Mouse (Mus musculus) right cerebral cortex, postnatal 14 days (tissue): ENCODE data around the gene Rnf126.

Source experiments
- DNase-seq: peaks from one replicate; pipeline ENCODE4 v3.0.0; 2022

The Rnf126 gene

DNA sequence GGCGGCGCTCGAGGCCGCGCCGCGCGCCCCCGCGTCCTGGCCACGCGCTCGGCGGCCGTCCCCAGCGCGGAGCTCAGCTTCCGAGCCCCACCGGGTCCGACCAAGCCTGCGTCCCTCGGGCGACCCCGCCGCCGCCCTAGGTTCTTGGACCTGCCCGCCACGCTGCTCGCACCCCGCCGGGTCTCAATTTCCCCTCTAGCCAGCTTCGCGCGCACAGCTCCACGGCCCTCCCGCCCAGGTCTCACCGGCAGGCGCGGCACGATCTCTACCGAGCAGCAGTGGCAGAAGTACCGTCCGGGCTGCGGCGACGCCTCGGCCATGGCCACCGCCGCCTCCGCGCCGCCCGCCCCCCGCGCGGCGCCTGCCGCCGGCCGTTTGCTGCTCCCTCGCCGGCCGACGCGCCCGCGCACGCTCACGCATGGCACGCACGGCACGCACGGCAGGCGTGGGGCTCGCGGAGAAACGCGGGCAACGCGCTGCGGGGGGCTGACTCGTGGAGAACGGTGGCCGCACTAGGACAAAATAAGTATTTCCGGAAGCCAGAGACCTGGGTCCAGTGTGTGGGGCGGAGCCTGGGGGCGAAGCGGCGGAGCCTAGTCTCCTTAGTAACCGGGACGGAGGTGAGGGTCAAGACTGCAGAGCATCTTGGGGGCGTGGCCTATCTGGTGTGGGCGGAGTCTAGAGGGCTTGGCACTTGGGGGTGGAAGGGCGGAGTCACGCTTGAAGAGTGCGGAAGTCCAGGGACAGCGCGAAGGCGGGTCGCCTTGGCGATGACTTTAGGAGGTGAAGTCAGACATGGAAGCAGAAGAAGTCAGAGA lies at the start of gene Rnf126:
Gene Rnf126 (minus strand): TSS at position 445 of the 818 bp plus-strand sequence.
- DNase-seq: peak; percentile 98

DNA sequence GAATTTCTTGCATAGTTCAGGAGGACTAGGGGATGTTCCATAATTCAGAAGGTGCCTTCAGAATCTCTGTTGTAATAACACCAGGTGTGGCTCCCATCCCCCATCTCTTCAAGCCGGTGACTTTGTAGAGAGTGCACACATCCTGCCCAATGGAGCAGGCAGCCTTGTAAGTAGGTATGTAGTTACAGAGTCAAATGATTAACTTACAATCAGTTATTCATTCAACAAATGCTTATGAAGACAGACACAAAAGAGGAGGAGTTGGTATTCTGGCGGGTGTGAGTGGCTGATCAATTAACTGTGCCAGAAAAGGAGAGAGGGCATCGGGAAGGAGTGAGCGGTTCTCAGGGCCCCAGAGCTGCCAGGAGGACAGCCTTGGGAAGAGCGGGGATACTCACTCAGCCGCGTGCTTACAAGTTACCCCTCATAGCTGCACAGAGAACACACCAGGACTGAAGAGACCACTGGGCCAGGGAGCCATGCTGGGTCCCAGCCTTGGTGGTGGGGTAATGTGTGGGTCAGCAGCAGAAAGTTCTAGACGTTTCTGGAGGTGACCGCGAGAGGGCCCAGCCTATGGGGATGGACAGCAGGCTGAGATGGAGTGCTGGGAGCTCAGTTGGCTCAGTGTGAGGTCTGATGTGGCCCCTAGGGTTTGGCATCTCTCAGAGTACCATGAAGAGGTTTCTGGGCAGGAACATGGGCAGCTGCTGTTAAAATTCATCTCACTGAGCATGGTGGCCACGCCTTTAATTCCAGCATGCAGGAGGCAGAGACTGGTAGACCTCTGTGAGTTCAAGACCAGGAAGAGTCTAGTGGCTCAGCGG lies 49.1 kb upstream of the Rnf126 start:
- no peak for DNase-seq

DNA sequence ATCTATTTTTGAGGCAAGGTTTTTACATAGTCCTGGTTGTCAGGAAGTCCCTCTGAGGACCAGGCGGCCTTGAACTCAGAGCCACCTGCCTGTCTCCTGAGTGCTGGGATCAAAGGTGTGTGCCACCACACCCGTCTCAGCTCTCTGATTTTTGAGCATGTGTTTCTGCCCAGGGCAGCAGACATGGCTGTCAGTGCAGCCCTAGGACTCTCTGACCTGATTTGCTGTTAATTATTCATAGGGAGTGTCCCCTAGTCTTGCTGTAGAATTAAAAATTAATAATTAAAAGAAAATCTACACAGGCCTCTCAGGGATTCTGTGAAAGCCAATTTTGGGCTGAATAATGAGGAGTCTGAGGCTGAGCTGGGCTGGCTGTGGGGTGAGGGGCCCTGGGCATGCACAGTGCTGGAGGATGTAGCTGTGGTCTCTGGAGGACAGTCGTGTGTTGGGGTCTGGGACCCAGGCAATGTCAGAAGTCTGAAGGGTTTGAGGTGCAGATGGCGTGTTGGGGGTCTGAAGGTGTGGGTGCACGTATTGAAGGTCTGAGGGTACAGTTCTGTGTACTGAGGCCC lies 47.6 kb upstream of the Rnf126 start:
- DNase-seq: no peak

DNA sequence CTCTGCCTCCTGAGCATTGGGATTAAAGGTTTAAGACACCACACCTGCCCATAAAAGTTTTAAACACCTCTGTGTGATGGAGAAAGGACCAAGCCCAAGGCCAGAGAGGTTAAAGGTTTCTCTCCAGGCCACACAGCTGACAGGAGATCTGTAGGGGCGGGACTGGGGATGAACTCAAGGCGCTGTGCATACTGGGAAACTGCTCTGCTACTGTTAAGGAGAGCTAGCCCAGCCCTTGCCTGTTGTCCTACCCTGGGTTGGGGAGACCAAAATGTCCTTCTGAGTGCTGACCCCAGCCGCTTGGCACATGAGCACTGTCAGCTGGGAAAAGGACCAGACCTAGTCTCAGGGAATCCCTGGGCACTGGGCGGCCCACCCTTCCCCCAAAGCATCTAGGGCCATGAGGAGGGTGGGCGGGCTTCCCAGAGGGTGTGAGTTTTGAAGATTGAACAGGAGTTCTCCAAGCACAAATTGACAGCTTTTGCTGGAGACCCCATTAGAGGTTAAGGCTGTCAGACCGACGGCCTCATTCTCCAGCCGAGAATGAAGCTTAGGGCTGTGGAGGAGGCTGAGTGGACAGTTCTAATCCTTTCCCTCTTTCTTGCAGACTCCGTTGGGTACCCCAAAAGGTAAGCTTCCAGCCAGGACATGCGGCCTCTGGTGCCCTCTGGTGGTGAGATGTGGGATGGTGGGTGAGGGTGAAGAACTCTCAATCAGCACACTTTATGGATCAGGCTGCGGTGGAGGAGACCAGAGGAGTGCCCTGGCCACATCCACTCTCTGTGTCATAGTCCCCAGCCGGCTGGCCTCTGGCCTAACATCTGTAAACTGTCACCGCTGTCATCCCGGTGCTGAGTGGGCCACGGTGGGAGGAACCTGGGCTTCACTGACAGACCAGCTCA lies 45.2 kb upstream of the Rnf126 start:
- peak; percentile 85 for DNase-seq

DNA sequence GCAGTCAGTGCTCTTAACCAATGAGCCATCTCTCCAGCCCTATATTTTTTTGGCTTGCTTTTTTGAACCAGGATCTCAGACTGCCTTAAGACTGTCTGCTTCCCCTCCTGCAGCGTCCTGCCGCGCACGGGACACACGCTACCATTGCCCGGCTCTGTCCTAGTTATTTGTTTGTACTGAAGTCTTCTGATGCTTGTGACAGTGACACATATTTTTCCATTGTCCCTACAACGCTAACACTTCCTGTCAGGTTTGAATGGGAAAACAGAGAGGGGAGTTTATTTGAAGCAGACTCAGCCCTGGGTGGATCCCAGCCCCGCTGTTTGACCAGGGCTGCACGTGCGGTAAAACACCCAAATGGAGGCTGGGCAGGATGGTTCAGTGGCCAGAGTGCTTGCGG lies 42.0 kb upstream of the Rnf126 start:
- no peak for DNase-seq

DNA sequence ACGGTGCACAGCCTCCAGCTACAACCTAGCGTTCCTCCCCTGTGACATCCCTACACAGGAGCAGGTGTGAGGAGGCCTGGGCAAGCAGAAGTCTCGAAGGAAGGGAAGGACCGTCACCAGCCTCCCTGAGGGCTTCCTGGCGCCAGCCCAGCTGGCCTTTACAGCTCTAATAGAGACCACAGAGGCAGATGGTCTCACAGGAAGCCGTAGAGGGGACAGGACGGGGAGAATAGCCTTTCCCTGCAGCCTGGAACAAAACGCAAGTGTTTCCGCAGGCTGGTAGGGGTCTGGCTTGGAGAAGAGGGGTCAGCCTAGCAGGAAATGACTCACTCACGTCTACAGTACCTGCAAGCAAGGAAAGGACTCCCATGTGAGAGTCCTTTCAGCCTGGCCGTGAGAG lies 41.1 kb upstream of the Rnf126 start:
- DNase-seq: no peak

DNA sequence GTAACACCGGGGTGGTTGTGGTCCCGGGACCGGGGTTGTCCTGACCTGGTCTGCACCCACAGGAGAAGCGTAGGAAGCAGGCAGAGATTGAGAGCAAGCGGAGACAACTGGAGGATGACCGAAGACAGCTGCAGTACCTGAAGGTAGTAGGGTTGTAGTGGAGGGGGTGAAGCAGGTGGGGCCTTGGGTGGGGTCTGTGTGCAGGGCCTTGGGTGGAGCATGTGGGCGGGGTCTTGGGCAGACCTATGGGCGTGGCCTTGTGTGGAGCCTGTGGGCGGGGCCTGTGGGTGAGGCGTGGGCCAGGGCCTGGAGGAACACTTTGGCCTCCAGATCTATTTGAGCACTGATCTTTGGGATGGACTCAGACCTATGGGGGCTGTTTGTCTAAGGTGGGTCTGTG lies 40.2 kb upstream of the Rnf126 start:
- DNase-seq: no peak

DNA sequence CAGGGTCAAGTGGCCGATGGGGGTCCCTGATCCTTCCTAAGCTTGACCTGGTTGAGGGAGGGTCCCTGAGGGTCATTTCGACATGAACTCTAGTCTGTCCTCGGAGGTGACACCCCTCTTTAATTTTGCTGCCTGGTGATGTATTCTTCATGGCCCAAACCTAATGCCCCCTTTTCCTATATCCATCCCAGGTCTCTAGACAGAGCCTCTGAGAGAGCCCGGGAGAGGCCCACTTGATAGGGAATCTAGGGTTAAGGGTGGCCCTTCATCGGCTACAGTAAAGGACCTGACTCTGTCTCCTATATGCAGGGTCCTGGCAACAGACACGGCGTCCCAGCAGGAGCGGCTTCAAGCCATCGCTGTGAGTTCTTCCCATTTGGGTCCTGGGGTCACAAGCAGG lies 39.6 kb upstream of the Rnf126 start:
- no peak for DNase-seq

DNA sequence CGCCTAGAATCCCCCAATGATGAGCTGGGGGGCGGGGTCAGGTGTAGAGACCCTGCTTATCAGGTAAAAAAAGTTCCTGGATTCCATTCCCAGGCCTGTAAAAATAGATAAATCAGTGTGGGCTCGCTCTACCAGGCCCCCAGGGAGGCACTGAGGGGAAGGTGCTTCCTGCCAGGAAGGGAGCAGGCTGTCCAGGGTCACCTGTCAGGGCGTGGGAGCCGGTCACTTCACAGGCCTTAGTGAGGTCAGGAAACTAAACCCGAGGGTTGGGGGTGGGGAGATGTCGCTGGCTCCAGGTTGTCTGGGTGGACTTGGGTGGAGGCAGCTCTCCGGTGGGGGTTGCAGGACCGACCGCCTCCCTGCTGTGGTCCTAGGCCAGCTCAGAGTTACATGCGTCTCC lies 38.9 kb upstream of the Rnf126 start:
- DNase-seq: no peak

DNA sequence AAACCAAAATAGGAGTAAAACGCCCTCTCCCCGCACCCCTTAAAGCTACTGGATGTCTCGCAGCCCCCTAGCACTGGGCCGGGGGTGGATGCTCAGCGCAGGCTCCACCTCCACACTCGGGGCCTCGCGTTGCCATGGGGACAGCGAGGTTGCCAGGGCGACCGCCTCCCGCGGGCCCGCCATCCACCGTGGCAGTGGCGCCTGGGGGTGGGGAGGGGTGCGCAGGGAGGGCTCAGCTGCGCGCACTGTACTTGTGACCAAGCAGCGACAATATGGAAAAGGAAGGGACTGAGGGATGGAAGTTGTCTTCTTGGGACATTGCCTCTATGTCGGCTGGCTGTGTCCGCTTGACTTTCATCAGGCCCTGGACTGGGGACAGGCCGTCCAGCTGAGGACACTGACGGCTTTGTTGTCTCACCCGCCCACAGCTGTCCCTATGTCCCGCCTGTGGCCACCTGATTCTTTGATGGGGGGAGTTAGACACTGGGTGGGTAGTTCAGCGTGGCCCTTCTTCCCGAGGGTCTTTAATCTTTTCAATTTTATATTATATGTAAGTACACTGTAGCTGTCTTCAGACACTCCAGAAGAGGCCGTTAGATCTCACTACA lies 37.1 kb upstream of the Rnf126 start:
- peak; percentile 95 for DNase-seq

DNA sequence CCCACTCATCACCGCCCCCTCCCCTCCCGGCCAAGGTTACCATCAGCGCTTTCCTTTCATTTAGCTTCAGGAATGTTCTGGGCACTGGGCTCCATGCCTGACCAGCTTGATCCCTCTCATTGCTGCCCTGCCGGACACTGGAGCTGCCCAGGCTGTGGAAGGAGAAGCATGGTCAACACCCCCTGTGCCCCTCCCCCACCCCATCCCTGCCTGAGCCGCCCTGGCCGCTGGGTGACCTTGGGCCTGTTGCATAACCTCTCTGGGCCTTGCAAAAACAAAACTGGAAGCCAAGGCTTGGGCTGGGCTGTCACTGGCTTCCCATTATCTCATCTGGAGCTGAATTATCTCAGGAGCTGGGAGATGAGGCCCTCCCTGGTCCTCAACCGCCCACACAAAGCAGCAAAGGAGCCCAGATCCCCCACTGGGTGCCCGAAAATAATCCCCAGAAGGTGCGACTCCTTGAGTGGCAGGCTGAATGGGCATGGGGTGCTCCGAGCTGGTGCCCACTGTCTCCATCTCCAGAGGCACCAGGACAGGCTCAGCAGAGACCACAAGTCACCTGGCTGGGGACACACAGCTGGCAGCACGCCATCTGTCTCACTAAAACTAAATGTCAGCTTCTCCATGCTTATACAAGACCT lies 35.7 kb upstream of the Rnf126 start:
- peak; percentile 57 for DNase-seq

DNA sequence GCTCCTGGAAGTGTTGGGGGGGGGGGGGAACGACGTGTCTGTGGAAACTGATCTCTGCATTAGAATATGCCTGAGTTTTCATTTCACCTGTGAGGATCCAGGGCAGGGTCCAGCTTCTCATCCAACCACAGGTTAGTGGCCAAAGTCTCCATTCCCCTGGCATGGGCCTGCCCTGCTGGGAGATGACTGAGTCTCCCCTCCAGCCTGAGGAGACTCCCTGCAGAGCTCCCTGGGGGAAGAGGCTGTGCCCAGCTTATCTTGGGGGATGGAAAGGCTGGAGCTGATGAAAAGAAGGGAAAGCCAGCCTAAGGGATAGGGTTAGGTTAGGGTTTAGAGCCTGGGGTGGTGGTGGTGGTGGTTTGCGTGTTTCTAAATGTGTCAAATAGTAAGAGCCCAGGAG lies 35.1 kb upstream of the Rnf126 start:
- DNase-seq: no peak

DNA sequence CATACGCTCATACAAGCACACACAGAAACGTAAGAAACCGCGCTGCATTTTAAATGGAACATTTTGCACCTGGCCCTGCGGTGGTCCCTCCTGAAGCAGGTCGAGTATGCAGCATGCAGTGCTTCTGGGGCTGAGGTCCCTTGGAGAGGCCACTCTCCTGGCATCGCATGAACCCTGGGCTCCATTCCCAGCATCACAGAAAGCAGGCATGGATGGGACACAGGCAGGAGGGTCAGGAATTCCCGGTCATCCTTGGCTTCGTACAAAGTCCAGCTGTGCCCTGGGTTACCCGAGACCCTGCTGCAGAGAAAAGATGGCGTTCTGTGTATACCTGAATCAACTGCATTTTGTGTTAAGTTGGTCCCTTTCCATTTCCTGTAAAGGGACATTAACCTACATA lies 33.8 kb upstream of the Rnf126 start:
- DNase-seq: no peak

DNA sequence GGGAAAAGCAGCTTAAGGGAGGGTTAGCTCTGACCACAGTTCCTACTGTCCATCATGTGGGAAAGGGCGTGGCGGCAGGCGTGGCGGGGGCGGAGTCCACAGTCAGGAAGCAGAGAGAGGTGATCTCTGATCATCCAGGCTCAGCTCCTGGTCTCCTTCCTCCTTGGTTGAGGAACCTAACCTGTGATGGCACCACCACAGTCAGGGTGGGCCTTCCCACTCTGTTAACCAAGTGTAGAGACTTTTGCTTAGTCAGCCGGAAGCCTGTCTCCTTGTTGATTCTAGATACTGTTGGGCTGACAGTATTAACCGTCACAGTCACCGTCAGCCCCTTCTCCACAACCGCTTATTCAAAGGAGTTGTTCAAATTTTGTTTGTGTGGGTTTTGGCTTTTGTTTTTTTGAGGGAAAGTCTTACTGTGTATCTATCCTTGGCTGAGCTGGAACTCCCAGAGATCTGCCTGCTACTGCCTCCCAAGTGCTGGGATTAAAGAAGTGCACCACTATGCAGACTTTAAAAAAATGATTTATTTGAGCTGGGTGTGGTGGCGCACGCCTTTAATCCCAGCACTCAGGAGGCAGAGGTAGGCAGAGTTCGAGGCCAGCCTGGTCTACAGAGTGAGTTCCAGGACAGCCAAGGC lies 31.7 kb upstream of the Rnf126 start:
- DNase-seq: no peak

DNA sequence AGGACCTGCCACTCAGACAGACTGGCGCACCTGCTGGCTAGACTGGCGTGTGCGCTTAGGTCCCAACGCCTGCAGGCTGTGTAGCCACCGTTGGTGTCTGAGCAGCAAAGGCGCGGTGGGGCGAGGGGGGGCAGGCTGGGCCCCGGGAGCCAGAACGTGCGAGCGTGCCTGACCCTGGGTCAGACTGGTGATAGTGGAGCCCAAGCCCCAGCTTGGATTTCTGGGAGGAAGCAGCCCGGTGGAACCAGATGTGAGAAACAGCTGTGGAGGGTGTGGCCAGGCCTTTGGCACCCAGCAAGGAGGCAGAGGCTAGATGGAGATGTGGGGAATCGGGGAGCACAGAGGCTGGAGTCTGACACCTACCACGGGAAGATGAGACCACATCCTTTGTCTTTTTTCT lies 30.6 kb upstream of the Rnf126 start:
- no peak for DNase-seq

DNA sequence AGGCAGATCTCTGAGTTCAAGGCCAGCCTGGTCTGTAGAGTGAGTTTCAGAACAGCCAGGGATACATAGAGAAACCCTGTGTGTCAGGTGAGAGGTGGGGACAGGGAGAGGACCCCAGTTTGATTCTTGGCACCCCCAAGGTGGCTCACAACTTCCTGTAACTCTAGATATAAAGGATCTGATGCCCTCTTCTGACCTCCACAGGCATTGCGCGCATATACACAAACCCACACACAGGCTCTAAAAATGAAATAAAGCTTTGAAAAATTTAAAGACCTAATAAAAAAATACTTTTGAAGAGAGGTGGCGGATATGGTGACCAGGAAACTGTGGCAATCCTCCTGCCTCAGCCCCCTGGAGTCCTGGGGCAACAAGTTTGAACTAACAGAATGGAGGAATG lies 29.2 kb upstream of the Rnf126 start:
- DNase-seq: no peak

DNA sequence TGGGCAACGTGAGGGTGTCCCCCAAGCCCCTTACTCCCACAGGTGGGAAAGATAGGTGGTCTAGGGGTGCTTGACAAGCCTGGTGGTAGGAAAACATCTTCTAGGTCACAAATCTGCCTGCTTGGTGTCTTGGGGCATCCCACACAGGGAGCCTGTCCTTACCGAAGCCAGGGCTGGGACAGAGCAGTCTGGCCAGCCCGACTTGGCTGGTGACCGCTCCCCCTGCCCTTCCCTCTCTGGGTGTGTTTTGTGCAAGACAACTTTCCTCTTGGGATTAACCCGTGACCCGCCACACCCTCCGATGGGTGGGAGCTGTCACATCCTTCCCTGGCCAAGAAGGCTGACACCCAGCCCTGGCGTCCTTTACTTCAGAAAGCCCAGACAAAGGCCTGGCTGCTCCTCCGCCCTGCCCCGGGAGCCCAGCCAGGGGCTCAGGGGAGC lies 27.8 kb upstream of the Rnf126 start:
- DNase-seq: no peak

DNA sequence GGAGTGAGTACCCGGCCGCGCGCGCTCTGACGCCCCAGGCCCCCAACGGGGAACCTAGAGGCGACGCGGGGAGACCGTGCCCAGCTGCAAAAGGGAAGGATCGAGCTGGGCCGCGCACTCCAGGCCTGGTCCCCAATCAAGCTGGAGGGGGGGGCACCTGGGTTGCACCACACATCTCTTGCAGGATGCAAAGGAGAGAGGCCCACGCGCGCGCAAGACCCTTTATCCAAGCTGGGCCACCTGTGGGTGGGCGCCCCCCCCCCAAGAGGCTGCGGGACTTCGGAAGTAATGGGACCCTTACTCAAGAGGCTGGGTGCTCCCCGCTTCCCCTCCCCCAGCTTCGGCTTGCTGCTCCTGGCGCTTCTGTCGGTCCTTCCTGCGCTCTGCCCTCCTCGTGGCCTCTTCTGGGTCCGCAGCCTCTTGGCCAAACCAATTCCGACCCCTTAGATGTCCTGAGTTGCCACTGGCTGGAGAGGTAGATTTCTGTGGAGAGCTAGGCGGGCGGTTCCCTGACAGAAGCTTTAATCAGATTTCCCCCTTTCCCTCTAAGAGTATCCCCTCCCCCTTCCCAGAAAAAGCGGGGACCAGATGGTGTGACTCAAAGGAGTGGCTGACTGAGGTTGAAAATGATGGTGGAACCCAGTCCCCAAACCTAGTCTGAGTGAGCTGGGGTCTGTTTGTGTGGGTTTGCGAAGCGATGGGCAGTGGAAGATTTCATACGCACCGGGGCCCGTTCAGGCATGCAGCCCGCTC lies 27.2 kb upstream of the Rnf126 start:
- DNase-seq: no peak

DNA sequence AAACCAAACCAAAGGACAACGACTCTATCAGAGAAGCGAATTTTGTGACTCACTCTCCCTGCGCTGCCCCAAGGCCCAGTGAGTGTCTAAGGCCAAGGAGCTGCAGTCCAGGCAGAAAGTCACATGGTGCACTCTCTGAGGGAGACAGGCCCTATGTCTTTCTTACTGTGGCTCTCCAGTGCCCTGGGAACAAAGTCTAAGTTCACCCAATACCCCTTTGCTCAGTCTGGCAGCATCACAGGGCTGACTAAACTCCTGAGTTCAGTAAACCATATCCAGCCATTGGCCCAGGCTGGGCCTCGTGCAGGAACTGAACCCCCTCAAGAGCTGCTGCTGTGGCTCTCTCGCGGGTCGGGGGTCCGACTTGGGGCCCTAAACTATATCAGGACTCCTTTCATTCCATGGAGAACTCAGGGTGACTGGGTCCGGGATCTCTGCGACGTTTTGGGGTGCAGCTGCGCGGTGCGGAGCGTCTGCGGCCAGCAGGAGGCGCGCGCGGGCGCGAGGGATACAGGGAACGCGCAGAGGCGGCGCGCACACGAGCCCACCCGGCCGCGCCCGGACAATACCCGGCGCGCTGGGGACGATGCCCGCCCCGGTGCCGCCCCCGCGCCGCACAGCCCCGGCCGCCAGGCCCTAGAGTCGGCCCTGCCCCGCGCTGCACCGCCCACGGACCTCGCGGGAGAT lies 26.4 kb upstream of the Rnf126 start, which contains the start of gene Palm:
Gene Palm (plus strand): TSS at position 522 of the 687 bp plus-strand sequence.
- peak; percentile 90 for DNase-seq
